Mouse (Mus musculus) lung, adult 2 months (tissue): ENCODE measurements around the gene Rbm12. TPM values are rescaled to one million over a fixed set of nuclear protein-coding genes. Genes with fewer than 3 reads are reported as not detected.

Experiments used
- DNase-seq: peaks from one replicate; pipeline ENCODE4 v3.0.0; 2022
- H3K4me1 ChIP-seq: fragments of 200-500 bp; 2 replicates; pipeline ENCODE4 v1.6.1; 2011; ENCODE audit warnings: low read length; ENCODE audit not compliant: control insufficient read depth, insufficient read depth
- H3K4me3 ChIP-seq: fragments of 200-500 bp; replicated peaks from 2 replicates; pipeline ENCODE3; 2011; ENCODE audit warnings: low read depth, mild to moderate bottlenecking, control low read depth, low read length; ENCODE audit errors: extremely low read depth
- CTCF ChIP-seq: fragments of 200-500 bp; IDR thresholded peaks from 2 replicates; pipeline ENCODE4 v1.5.1; 2011; ENCODE audit warnings: mild to moderate bottlenecking, low read length, control low read depth; ENCODE audit not compliant: insufficient read depth
- POLR2A ChIP-seq: fragments of 200-500 bp; IDR thresholded peaks from 2 replicates; pipeline ENCODE4 v1.6.1; 2011; ENCODE audit warnings: low read depth, mild to moderate bottlenecking, control low read depth, low read length, borderline replicate concordance; ENCODE audit errors: extremely low read depth
- WGBS: fragments of 180-500 bp; shearing (Covaris S2); methylation state at CpG from one replicate; pipeline ENCODE4 v1.1.7; 2018; 5-methylcytosine and 5-hydroxymethylcytosine counted together
- polyA plus RNA-seq: library from polyadenylated mRNA; depleted of rRNA; stranded (reverse); fragments of >200 nt; gene quantifications from 2 replicates; pipeline ENCODE4 v1.2.3, GENCODE M21; 2012

Gene Rbm12
- polyA plus RNA-seq, 1 experiment: 21.1 TPM

DNA sequence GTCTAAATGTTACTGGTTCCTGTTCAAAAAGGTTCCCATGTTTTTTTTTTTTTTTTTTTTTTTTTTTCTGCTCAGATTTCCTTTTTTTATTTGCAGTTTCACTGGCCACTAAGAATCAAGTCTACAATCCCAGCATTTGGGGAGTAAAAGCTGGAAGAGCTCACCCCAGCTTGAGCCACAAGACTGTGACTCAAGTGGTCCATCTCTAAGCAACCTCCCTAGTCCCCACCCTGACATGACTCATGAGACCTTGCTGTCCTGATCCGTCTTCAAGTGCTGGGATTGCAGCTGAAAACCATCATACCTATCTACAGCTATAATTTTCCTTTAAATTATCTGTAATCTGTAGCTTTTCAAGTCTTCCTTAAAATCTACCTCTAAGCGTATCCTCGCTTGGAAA lies 27.2 kb downstream of the Rbm12 start:
- DNase-seq: no peak
- no peak for TF ChIP-seq POLR2A
- no peak for TF ChIP-seq CTCF
- Histone ChIP-seq H3K4me3 (no peak overlapping the region), H3K4me1 (no peaks in the 10 kb centered on the region; the same call in 1 of the 2 replicates)
- WGBS: 81% methylated on average over 3 of the region's 3 CpGs

DNA sequence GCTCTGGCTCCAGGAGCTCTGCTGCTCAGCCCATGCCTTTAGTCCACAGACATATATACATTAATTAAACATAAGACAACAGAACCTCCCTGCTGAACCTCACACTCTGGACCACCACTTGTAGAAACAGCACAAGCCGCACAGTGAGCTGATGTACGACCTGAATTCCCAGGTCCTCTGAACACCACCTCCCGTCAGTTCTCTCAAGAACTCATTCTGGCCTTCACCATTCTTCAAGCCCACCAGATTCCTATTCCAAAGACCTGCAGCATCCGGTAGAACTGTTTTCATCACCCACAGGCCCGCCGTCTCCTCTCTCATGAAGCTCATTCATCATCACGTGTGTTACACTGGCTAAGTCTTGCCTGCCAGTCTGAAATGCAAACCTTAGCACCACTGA lies 31.4 kb downstream of the Rbm12 start:
- no peaks in the 10 kb centered on the region; the same call in 1 of the 2 replicates for H3K4me1 ChIP-seq
- no peak for DNase-seq
- no peak overlapping the region for H3K4me3 ChIP-seq
- WGBS: 77% methylated on average over 7 of the region's 7 CpGs
- TF ChIP-seq CTCF (no peak), POLR2A (no peak)

GRCm38 (mm10) chr2:156079674-156080073 lies 32.1 kb downstream of the Rbm12 start:
- 33% methylated on average over 4 of the region's 4 CpGs for WGBS
- Histone ChIP-seq H3K4me1 (no peaks in the 10 kb centered on the region; the same call in 1 of the 2 replicates), H3K4me3 (no peak overlapping the region)
- TF ChIP-seq POLR2A (no peak), CTCF (no peak)
- no peak for DNase-seq

GRCm38 (mm10) chr2:156079183-156079560 lies 32.6 kb downstream of the Rbm12 start:
- Histone ChIP-seq H3K4me1 (no peaks in the 10 kb centered on the region; the same call in 1 of the 2 replicates), H3K4me3 (no peak overlapping the region)
- 73% methylated on average over 8 of the region's 8 CpGs for WGBS
- no peak for DNase-seq
- no peak for TF ChIP-seq CTCF
- TF ChIP-seq POLR2A: no peak

GRCm38 (mm10) chr2:156078421-156079182 lies 33.2 kb downstream of the Rbm12 start:
- WGBS: 90% methylated on average over 16 of the region's 16 CpGs
- TF ChIP-seq CTCF (no peak), POLR2A (no peak)
- Histone ChIP-seq H3K4me1 (no peaks in the 10 kb centered on the region; the same call in 1 of the 2 replicates), H3K4me3 (no peak overlapping the region)
- no peak for DNase-seq

DNA sequence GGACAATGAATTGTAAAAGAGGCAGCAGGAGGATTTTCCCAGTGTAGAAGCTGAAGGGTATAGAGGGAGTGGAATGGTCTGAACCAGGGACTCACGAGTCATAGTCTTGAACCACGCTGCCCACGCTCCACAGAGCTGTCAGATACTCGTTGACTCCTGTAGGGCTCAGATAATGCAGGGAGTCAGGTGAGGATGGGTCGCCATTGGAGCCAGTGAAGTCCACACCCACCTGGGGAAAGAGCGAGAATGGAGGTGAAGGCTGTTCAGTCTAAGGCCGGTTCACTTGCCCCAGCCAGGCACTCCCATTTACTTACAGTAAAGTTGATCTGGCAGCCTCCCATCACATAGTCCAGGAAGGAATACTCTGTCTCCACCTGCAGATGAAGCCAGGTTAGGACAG lies 34.3 kb downstream of the Rbm12 start:
- 90% methylated on average over 7 of the region's 7 CpGs for WGBS
- TF ChIP-seq CTCF (no peak), POLR2A (no peak)
- no peak overlapping the region for H3K4me3 ChIP-seq
- DNase-seq: no peak
- no peaks in the 10 kb centered on the region; the same call in 1 of the 2 replicates for H3K4me1 ChIP-seq

DNA sequence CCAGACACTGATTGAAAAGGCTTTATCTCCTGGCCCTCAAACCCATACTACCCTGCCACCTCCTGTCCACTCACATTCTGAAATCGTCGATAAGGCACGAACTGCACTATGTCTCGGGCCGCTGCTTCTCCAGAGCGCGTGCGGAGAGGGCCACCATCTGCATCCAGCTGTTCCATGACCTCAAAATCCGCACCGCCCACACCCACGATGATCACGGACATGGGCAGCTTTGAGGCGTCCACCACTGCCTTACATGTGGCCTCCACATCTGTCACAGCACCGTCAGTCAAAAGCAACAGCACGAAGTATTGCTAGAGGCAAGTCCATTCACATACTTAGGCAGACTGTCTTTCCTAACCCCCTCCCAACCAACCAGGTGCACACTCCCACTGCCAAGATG lies 38.1 kb downstream of the Rbm12 start:
- no peak overlapping the region for H3K4me3 ChIP-seq
- WGBS: 79% methylated on average over 15 of the region's 15 CpGs
- H3K4me1 ChIP-seq: no peaks in the 10 kb centered on the region
- DNase-seq: no peak
- TF ChIP-seq POLR2A (no peak), CTCF (no peak)

DNA sequence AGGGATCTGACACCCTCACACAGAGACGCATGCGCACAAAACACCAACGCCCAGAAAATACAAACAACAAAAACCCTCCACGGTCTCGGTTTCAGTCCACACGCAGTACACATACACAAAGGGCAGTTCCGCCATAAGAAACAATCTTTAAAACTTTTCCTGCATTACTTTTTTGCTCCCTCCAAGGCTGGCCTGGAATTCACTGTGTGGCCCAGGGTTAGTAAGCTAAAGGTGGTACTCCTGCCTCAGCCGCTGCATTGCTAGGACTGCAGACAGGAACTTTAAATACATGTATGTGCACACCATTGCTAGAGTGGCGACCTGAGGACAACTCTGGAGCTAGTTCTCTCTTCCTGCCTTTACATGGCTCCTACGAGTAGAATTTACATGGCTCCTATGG lies 40.5 kb downstream of the Rbm12 start:
- WGBS: 92% methylated on average over 10 of the region's 10 CpGs
- TF ChIP-seq CTCF (no peak), POLR2A (no peak)
- no peak for DNase-seq
- H3K4me1 ChIP-seq: no peaks in the 10 kb centered on the region
- no peak overlapping the region for H3K4me3 ChIP-seq

DNA sequence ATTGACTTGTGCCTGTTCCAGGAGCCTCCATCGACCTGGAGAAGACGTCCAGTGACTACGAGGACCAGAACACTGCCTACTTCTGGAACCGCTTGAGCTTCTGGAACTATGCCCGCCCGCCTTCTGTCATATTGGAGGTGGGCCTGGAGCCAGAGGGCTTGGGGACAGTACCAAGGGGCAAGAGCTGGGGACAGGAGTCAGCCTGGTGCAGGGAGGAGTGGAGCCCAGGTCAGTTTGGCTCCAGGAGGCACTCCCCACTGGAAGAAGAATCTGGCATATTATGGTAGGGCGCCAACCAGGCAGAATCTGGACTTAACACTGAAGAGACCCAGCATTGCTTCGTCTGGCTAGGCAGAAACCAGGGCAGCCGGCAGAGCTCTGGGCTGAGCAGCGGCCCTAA lies 43.9 kb downstream of the Rbm12 start:
- WGBS: 85% methylated on average over 10 of the region's 10 CpGs
- H3K4me1 ChIP-seq: no peaks in the 10 kb centered on the region
- no peak for DNase-seq
- no peak overlapping the region for H3K4me3 ChIP-seq
- TF ChIP-seq CTCF: no peak
- no peak for TF ChIP-seq POLR2A

GRCm38 (mm10) chr2:156066126-156066525 lies 45.7 kb downstream of the Rbm12 start:
- TF ChIP-seq POLR2A: no peak
- TF ChIP-seq CTCF: no peak
- DNase-seq: no peak
- no peak overlapping the region for H3K4me3 ChIP-seq
- WGBS: 40% methylated on average over 10 of the region's 10 CpGs
- no peaks in the 10 kb centered on the region for H3K4me1 ChIP-seq
